Mouse (Mus musculus) heart, postnatal 0 days (tissue): Measurements from ENCODE around the gene Brk1.

Experiments
- CTCF ChIP-seq: IDR thresholded peaks from 2 replicates; pipeline ENCODE4 v1.5.1; 2016; ENCODE audit warnings: antibody characterized with exemption, control low read depth, low read depth
- EP300 ChIP-seq: IDR thresholded peaks from 2 replicates; pipeline ENCODE4 v1.6.1; 2016; ENCODE audit warnings: antibody characterized with exemption, low read depth

DNA sequence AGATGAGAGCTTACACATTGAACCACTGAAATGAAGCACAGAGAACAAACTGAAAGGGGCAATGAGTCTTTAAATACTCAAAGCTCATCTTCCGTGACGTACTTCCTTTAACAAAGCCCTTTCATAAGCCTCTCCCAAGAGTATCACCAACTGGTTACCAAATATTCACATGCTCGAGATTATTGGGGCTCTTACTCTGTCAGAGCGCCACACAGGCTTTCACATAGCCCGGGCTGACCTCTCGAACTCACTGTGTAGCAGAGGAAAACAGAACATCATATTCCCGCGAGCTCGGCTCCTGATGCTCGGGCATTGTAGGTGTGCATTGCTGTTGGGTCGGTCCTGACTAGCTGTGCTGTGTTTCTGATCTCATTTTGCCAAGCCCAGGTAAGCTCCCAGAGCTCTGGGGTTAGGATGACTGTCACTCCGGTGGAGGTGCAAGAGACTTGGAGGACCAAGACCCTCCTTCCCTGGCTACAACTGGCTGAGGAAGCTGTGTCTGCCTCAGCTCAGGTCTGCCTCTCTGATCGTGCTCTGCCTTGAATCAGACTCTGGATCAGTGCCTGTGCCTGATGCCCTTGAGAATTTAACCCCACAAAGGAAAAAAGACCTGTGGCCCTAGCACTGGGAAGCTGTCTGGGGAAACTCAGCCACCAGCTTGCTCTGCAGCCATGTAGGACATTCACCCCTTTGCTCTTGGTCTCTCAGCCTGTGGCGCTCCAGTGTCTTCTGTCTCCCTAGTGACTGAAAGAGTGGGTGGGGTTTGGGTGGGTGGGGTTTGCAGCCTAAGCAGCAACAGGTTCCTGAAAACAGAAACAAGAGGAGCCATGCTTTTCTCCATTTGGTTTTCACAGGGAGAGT lies 56.1 kb downstream of the Brk1 start:
- TF ChIP-seq CTCF (no peak), EP300 (no peak)
